24 mouse cellular contexts compared by ENCODE assay signal in genomic region chrX:7837146-7837545, GRCm38 (mm10). TPM values are rescaled to one million over a fixed set of nuclear protein-coding genes. Genes with fewer than 3 reads are reported as not detected.
DNase-seq lines count a peak whose midpoint lies in the region; ATAC-seq and TF ChIP-seq lines count a peak whose summit lies in the region.
"Had no signal": no experiment of that assay in that cellular context is flagged by ENCODE, and none has a peak within 500 bp of the region (broad histone marks: within the 10 kb centered on the region; RNA-seq: fewer than 3 reads in every experiment).

No protein-coding gene starts in this region.

- no peak for TF ChIP-seq CTCF in bone marrow, adult 2 months (IDR thresholded peaks at IDR 0.05; ENCODE audit: control insufficient read depth, insufficient read depth, low read length)
- TF ChIP-seq CTCF in stomach, postnatal 0 days (IDR thresholded peaks at IDR 0.05; ENCODE audit: low read depth): no peak

- H3K27me3 ChIP-seq in liver, embryonic 12.5 days (replicated peaks): no peaks in the 10 kb centered on the region
- no peaks in the 10 kb centered on the region for H3K27me3 ChIP-seq in stomach, postnatal 0 days (ENCODE audit: control insufficient read depth, insufficient read depth, low read length)
- H3K27me3 ChIP-seq: embryonic facial prominence, embryonic 15.5 days; forebrain, embryonic 13.5 days; heart, embryonic 13.5 days had no signal

- ATAC-seq in liver, embryonic 12.5 days: peak; percentile 70
- no peak for ATAC-seq in activated CD4-positive, CD25-positive, alpha-beta regulatory T cell, adult 4 months
- ATAC-seq in stomach, postnatal 0 days (ENCODE audit: low FRiP score, low TSS enrichment): no peak
- ATAC-seq: CD4-positive, CD25-positive, alpha-beta regulatory T cell, adult 4 months; forebrain, embryonic 13.5 days; hindbrain, embryonic 16.5 days; intestine, postnatal 0 days had no signal

- no peak for TF ChIP-seq EP300 in stomach, postnatal 0 days (optimal IDR thresholded peaks at IDR 0.05)

- peak overlapping the region; percentile 51 for H3K4me2 ChIP-seq in liver, embryonic 12.5 days
- no peak overlapping the region for H3K4me2 ChIP-seq in stomach, postnatal 0 days (replicated peaks; ENCODE audit: low read depth)
- H3K4me2 ChIP-seq: embryonic facial prominence, embryonic 15.5 days; forebrain, embryonic 13.5 days; heart, embryonic 13.5 days; lung, embryonic 14.5 days had no signal

- H3K9me3 ChIP-seq in liver, embryonic 12.5 days (replicated peaks): no peaks in the 10 kb centered on the region
- H3K9me3 ChIP-seq in stomach, postnatal 0 days (ENCODE audit: control insufficient read depth, low read length): no peaks in the 10 kb centered on the region
- H3K9me3 ChIP-seq: embryonic facial prominence, embryonic 15.5 days; forebrain, embryonic 13.5 days; G1E; heart, embryonic 13.5 days; limb, embryonic 10.5 days had no signal

- no peak overlapping the region for H3K4me3 ChIP-seq in bone marrow, adult 2 months (replicated peaks; ENCODE audit: control insufficient read depth, low read depth, low read length)
- no peak overlapping the region for H3K4me3 ChIP-seq in liver, embryonic 12.5 days
- H3K4me3 ChIP-seq in stomach, postnatal 0 days (ENCODE audit: low read depth, low read length): no peak overlapping the region
- H3K4me3 ChIP-seq: embryonic facial prominence, embryonic 15.5 days; forebrain, embryonic 13.5 days; heart, embryonic 13.5 days; left cerebral cortex, adult 2 months; limb, embryonic 10.5 days had no signal

- peak overlapping the region; percentile 48 for H3K9ac ChIP-seq in liver, embryonic 12.5 days
- H3K9ac ChIP-seq in stomach, postnatal 0 days (ENCODE audit: low read length): no peak overlapping the region
- H3K9ac ChIP-seq: embryonic facial prominence, embryonic 15.5 days; forebrain, embryonic 13.5 days; heart, embryonic 13.5 days; lung, embryonic 14.5 days had no signal

- no peaks in the 10 kb centered on the region; the same call in 1 of the 2 replicates for H3K4me1 ChIP-seq in bone marrow, adult 2 months (ENCODE audit: control insufficient read depth, insufficient read depth, low read length)
- peaks cover 57% of the 10 kb centered on the region for H3K4me1 ChIP-seq in liver, embryonic 12.5 days
- no peaks in the 10 kb centered on the region for H3K4me1 ChIP-seq in stomach, postnatal 0 days (replicated peaks; ENCODE audit: control insufficient read depth, insufficient read depth)
- H3K4me1 ChIP-seq: embryonic facial prominence, embryonic 15.5 days; forebrain, embryonic 13.5 days; heart, embryonic 13.5 days; limb, embryonic 10.5 days had no signal

- H3K27ac ChIP-seq in bone marrow, adult 2 months (ENCODE audit: control insufficient read depth, insufficient read depth, low read depth, low read length, poor library complexity): peak overlapping the region; percentile 94
- H3K27ac ChIP-seq in liver, embryonic 12.5 days: peak overlapping the region; percentile 94
- no peak overlapping the region for H3K27ac ChIP-seq in stomach, postnatal 0 days (replicated peaks)
- H3K27ac ChIP-seq: embryonic facial prominence, embryonic 15.5 days; forebrain, embryonic 13.5 days; heart, embryonic 13.5 days; kidney, postnatal 0 days; left cerebral cortex, adult 2 months; limb, embryonic 10.5 days had no signal

- TF ChIP-seq POLR2A in bone marrow, adult 2 months (IDR thresholded peaks at IDR 0.05; ENCODE audit: borderline replicate concordance, control insufficient read depth, low read depth, low read length): no peak

- WGBS in bone marrow, adult 2 months: 19% methylated on average over 1 of the region's 1 CpGs
- 38% methylated on average over 1 of the region's 1 CpGs for WGBS in liver, embryonic 12.5 days (ENCODE audit: insufficient replicate concordance)
- WGBS in stomach, postnatal 0 days: 92% methylated on average over 1 of the region's 1 CpGs

- no peaks in the 10 kb centered on the region for H3K36me3 ChIP-seq in liver, embryonic 12.5 days
- no peaks in the 10 kb centered on the region for H3K36me3 ChIP-seq in stomach, postnatal 0 days (ENCODE audit: control insufficient read depth, insufficient read depth, low read length)
- H3K36me3 ChIP-seq: embryonic facial prominence, embryonic 15.5 days; heart, embryonic 13.5 days; limb, embryonic 10.5 days had no signal

- peak; percentile 80 for DNase-seq in MEL-GATA-1-ER (ENCODE audit: extremely low read depth, low read depth)
- DNase-seq in skeletal muscle tissue, adult 2 months (ENCODE audit: low read depth, low spot score): peak; percentile 16
- DNase-seq in gastrocnemius, postnatal 25 days: no peak
- no peak for DNase-seq in stomach, postnatal 0 days (ENCODE audit: low spot score)
- DNase-seq: adrenal gland, postnatal 14 days; cerebellum, adult 9-10 months; gastrocnemius, postnatal 36 days; heart, postnatal 36 days; lung, embryonic 14.5 days; midbrain, embryonic 14.5 days; thymus, adult 18-20 months had no signal

RNA-seq across cellular contexts. Expression of gene Otud5, which starts 4.0 kb away (rescaled TPM):
- polyA plus RNA-seq in bone marrow, adult 2 months (2011; ENCODE audit: insufficient read depth, insufficient read length, low replicate concordance, missing spikeins): 124 and 222 TPM in 2 replicates
- 57.3 and 60.1 TPM in 2 replicates for polyA plus RNA-seq in liver, embryonic 12.5 days (2016; fragmentation: Nextera tagmentation; extraction: Ambion mirVana)
- 10 to 100 TPM; 14.8 to 18.2 TPM for total RNA-seq in gastrocnemius, postnatal 25 days (2021)
- polyA plus RNA-seq in activated CD4-positive, CD25-positive, alpha-beta regulatory T cell, adult 4 months (2017; shearing (Covaris generic)): 10 to 100 TPM; 15.4 to 21.1 TPM
- 21.2 and 22.0 TPM in 2 replicates for polyA plus RNA-seq in stomach, postnatal 0 days (2015; fragmentation: Nextera tagmentation; extraction: Ambion mirVana)

RNA-seq across cellular contexts. Expression of gene Kcnd1, which starts 15.1 kb away (rescaled TPM):
- 2.2 and 4.8 TPM in 2 replicates for polyA plus RNA-seq in bone marrow, adult 2 months (2011; ENCODE audit: insufficient read depth, insufficient read length, low replicate concordance, missing spikeins)
- polyA plus RNA-seq in liver, embryonic 12.5 days (2016; fragmentation: Nextera tagmentation; extraction: Ambion mirVana): 0.37 and 0.38 TPM in 2 replicates
- under 1 TPM; 0.18 to 0.43 TPM for total RNA-seq in gastrocnemius, postnatal 25 days (2021)
- polyA plus RNA-seq in activated CD4-positive, CD25-positive, alpha-beta regulatory T cell, adult 4 months (2017; shearing (Covaris generic)): under 1 TPM; 0.49 to 0.50 TPM
- polyA plus RNA-seq in stomach, postnatal 0 days (2015; fragmentation: Nextera tagmentation; extraction: Ambion mirVana): 0.42 and 0.92 TPM in 2 replicates

RNA-seq across cellular contexts. Expression of gene Pim2, which starts 40.9 kb away (rescaled TPM):
- polyA plus RNA-seq in bone marrow, adult 2 months (2011; ENCODE audit: insufficient read depth, insufficient read length, low replicate concordance, missing spikeins): 20.0 and 26.2 TPM in 2 replicates
- polyA plus RNA-seq in liver, embryonic 12.5 days (2016; fragmentation: Nextera tagmentation; extraction: Ambion mirVana): 5.0 and 5.2 TPM in 2 replicates
- total RNA-seq in gastrocnemius, postnatal 25 days (2021): 1 to 10 TPM; 1.5 TPM
- polyA plus RNA-seq in activated CD4-positive, CD25-positive, alpha-beta regulatory T cell, adult 4 months (2017; shearing (Covaris generic)): 10 to 100 TPM; 37.5 to 40.7 TPM
- polyA plus RNA-seq in stomach, postnatal 0 days (2015; fragmentation: Nextera tagmentation; extraction: Ambion mirVana): 4.8 and 5.0 TPM in 2 replicates

RNA-seq across cellular contexts. Expression of gene Slc35a2, which starts 46.7 kb away (rescaled TPM):
- polyA plus RNA-seq in bone marrow, adult 2 months (2011; ENCODE audit: insufficient read depth, insufficient read length, low replicate concordance, missing spikeins): 21.0 and 37.1 TPM in 2 replicates
- polyA plus RNA-seq in liver, embryonic 12.5 days (2016; fragmentation: Nextera tagmentation; extraction: Ambion mirVana): 19.7 and 23.1 TPM in 2 replicates
- 1 to 10 TPM; 7.6 to 8.1 TPM for total RNA-seq in gastrocnemius, postnatal 25 days (2021)
- polyA plus RNA-seq in activated CD4-positive, CD25-positive, alpha-beta regulatory T cell, adult 4 months (2017; shearing (Covaris generic)): 10 to 100 TPM; 11.3 to 17.3 TPM
- 28.7 and 32.5 TPM in 2 replicates for polyA plus RNA-seq in stomach, postnatal 0 days (2015; fragmentation: Nextera tagmentation; extraction: Ambion mirVana)

RNA-seq across cellular contexts. Expression of gene Gripap1, which starts 47.6 kb away (rescaled TPM):
- 95.0 and 184 TPM in 2 replicates for polyA plus RNA-seq in bone marrow, adult 2 months (2011; ENCODE audit: insufficient read depth, insufficient read length, low replicate concordance, missing spikeins)
- 36.8 and 39.1 TPM in 2 replicates for polyA plus RNA-seq in liver, embryonic 12.5 days (2016; fragmentation: Nextera tagmentation; extraction: Ambion mirVana)
- total RNA-seq in gastrocnemius, postnatal 25 days (2021): 10 to 100 TPM; 17.5 to 21.2 TPM
- polyA plus RNA-seq in activated CD4-positive, CD25-positive, alpha-beta regulatory T cell, adult 4 months (2017; shearing (Covaris generic)): 10 to 100 TPM; 46.6 to 58.8 TPM
- polyA plus RNA-seq in stomach, postnatal 0 days (2015; fragmentation: Nextera tagmentation; extraction: Ambion mirVana): 20.0 and 20.9 TPM in 2 replicates

Comparison
In these comparisons a context has a peak if more than half of its experiments do, and no peak if none do; other contexts are left out.
1. DNase-seq: peak in MEL-GATA-1-ER (single experiment) and skeletal muscle tissue, adult 2 months (single experiment); none in gastrocnemius, postnatal 25 days (single experiment) and stomach, postnatal 0 days (single experiment).